Comparison of ENCODE assay signal across 18 mouse cellular contexts in the genomic region with DNA sequence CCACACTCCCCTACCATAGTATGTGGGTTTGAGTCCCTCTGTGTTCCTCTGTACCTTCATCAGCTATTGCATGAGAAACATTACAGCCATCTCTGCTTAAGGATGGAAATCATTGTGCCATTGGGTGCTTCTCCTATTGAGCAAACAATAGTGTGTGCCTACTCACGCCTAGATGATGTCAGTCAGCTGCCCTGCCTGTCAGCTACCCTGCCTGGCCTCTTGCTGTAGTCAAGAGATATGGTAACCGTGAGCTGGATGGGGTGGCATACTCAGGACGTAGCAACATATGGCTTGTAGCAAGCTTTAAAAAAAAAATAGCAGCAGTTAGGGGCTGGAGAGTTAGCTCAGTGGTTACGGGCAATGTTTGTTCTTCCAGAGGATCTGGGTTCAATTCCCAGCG. TPM values are rescaled to one million over a fixed set of nuclear protein-coding genes. Genes with fewer than 3 reads are reported as not detected.
DNase-seq lines count a peak whose midpoint lies in the region; ATAC-seq lines count a peak whose summit lies in the region.
"Had no signal": no experiment of that assay in that cellular context is flagged by ENCODE, and none has a peak within 500 bp of the region (broad histone marks: within the 10 kb centered on the region; RNA-seq: fewer than 3 reads in every experiment).

No protein-coding gene starts in this region.

- no peak overlapping the region for H3K9ac ChIP-seq in forebrain, embryonic 12.5 days
- no peak overlapping the region for H3K9ac ChIP-seq in forebrain, embryonic 11.5 days (ENCODE audit: low read length)
- no peak overlapping the region for H3K9ac ChIP-seq in intestine, embryonic 16.5 days (ENCODE audit: low read depth, low read length)
- peak overlapping the region; percentile 35; the same call in 1 of the 2 replicates for H3K9ac ChIP-seq in liver, embryonic 15.5 days
- H3K9ac ChIP-seq in stomach, embryonic 15.5 days, result no peak overlapping the region
- H3K9ac ChIP-seq: heart, embryonic 13.5 days; neural tube, embryonic 13.5 days had no signal

- H3K36me3 ChIP-seq in forebrain, embryonic 12.5 days (replicated peaks), result no peaks in the 10 kb centered on the region
- H3K36me3 ChIP-seq in forebrain, embryonic 11.5 days (ENCODE audit: control insufficient read depth, insufficient read depth, low read length), result no peaks in the 10 kb centered on the region
- H3K36me3 ChIP-seq in intestine, embryonic 16.5 days (ENCODE audit: control insufficient read depth, insufficient read depth, low read length), result no peaks in the 10 kb centered on the region
- H3K36me3 ChIP-seq in liver, embryonic 15.5 days (replicated peaks), result no peaks in the 10 kb centered on the region
- H3K36me3 ChIP-seq in stomach, embryonic 15.5 days, result no peaks in the 10 kb centered on the region
- H3K36me3 ChIP-seq: heart, embryonic 13.5 days; neural tube, embryonic 13.5 days had no signal

- H3K4me2 ChIP-seq in forebrain, embryonic 12.5 days, result no peak overlapping the region
- H3K4me2 ChIP-seq in forebrain, embryonic 11.5 days (ENCODE audit: low read depth, low read length, severe bottlenecking), result no peak overlapping the region
- no peak overlapping the region for H3K4me2 ChIP-seq in intestine, embryonic 16.5 days (ENCODE audit: low read depth, low read length)
- peak overlapping the region; percentile 56 for H3K4me2 ChIP-seq in liver, embryonic 15.5 days
- no peak overlapping the region for H3K4me2 ChIP-seq in stomach, embryonic 15.5 days
- H3K4me2 ChIP-seq: heart, embryonic 13.5 days; neural tube, embryonic 13.5 days had no signal

- DNase-seq in forebrain, embryonic 11.5 days (ENCODE audit: low spot score), result no peak
- DNase-seq in kidney, adult 11 months, result no peak
- DNase-seq in left cerebral cortex, adult 8-10 months (ENCODE audit: low spot score in 2 of 2), result no peak
- DNase-seq: cerebellum, postnatal 25 days; kidney, postnatal 14 days; right cerebral cortex, postnatal 25 days; thymus, postnatal 4 days had no signal

- H3K4me3 ChIP-seq in forebrain, embryonic 12.5 days (replicated peaks), result no peak overlapping the region
- no peak overlapping the region for H3K4me3 ChIP-seq in forebrain, embryonic 11.5 days (ENCODE audit: low read depth, low read length)
- H3K4me3 ChIP-seq in intestine, embryonic 16.5 days (ENCODE audit: low read length), result no peak overlapping the region
- peak overlapping the region; percentile 20 for H3K4me3 ChIP-seq in liver, embryonic 15.5 days (replicated peaks)
- H3K4me3 ChIP-seq in stomach, embryonic 15.5 days (replicated peaks), result no peak overlapping the region
- H3K4me3 ChIP-seq: heart, embryonic 13.5 days; neural tube, embryonic 13.5 days had no signal

- H3K27ac ChIP-seq in forebrain, embryonic 12.5 days, result no peak overlapping the region
- H3K27ac ChIP-seq in forebrain, embryonic 11.5 days (ENCODE audit: low read depth, low read length), result no peak overlapping the region
- H3K27ac ChIP-seq in intestine, embryonic 16.5 days (ENCODE audit: low read length), result no peak overlapping the region
- peak overlapping the region; percentile 90 for H3K27ac ChIP-seq in liver, embryonic 15.5 days (replicated peaks)
- H3K27ac ChIP-seq in stomach, embryonic 15.5 days, result no peak overlapping the region
- H3K27ac ChIP-seq: heart, embryonic 13.5 days; neural tube, embryonic 13.5 days had no signal

- peaks cover 10% of the 10 kb centered on the region for H3K4me1 ChIP-seq in forebrain, embryonic 12.5 days
- H3K4me1 ChIP-seq in forebrain, embryonic 11.5 days (replicated peaks; ENCODE audit: control insufficient read depth, insufficient read depth, low read length), result no peaks in the 10 kb centered on the region; the same call in 1 of the 2 replicates
- no peaks in the 10 kb centered on the region for H3K4me1 ChIP-seq in intestine, embryonic 16.5 days (ENCODE audit: control insufficient read depth, insufficient read depth, low read length)
- H3K4me1 ChIP-seq in liver, embryonic 15.5 days (replicated peaks), result peaks cover 35% of the 10 kb centered on the region
- H3K4me1 ChIP-seq in stomach, embryonic 15.5 days, result 0 out of 2 replicates have a peak, but pooled peaks cover 5% of the 10 kb centered on the region
- H3K4me1 ChIP-seq: heart, embryonic 13.5 days had no signal

- peaks cover 7% of the 10 kb centered on the region; the same call in 1 of the 2 replicates for H3K27me3 ChIP-seq in forebrain, embryonic 12.5 days
- H3K27me3 ChIP-seq in forebrain, embryonic 11.5 days (ENCODE audit: control insufficient read depth, insufficient read depth, low read length), result no peaks in the 10 kb centered on the region
- no peaks in the 10 kb centered on the region for H3K27me3 ChIP-seq in intestine, embryonic 16.5 days (replicated peaks; ENCODE audit: control insufficient read depth, insufficient read depth, low read length)
- peaks cover 30% of the 10 kb centered on the region for H3K27me3 ChIP-seq in liver, embryonic 15.5 days
- H3K27me3 ChIP-seq in stomach, embryonic 15.5 days (replicated peaks), result no peaks in the 10 kb centered on the region
- H3K27me3 ChIP-seq: neural tube, embryonic 13.5 days had no signal

- no peaks in the 10 kb centered on the region for H3K9me3 ChIP-seq in forebrain, embryonic 12.5 days
- no peaks in the 10 kb centered on the region for H3K9me3 ChIP-seq in forebrain, embryonic 11.5 days (ENCODE audit: control insufficient read depth, low read length)
- H3K9me3 ChIP-seq in intestine, embryonic 16.5 days (ENCODE audit: control insufficient read depth, low read length), result no peaks in the 10 kb centered on the region
- no peaks in the 10 kb centered on the region for H3K9me3 ChIP-seq in liver, embryonic 15.5 days (replicated peaks)
- no peaks in the 10 kb centered on the region for H3K9me3 ChIP-seq in stomach, embryonic 15.5 days
- H3K9me3 ChIP-seq: heart, embryonic 13.5 days; neural tube, embryonic 13.5 days had no signal

- WGBS in forebrain, embryonic 12.5 days, result 86% methylated on average over 5 of the region's 5 CpGs
- 85% methylated on average over 5 of the region's 5 CpGs for WGBS in forebrain, embryonic 11.5 days
- 74% methylated on average over 5 of the region's 5 CpGs for WGBS in intestine, embryonic 16.5 days
- 37% methylated on average over 5 of the region's 5 CpGs for WGBS in liver, embryonic 15.5 days (ENCODE audit: insufficient replicate concordance)
- 74% methylated on average over 5 of the region's 5 CpGs for WGBS in stomach, embryonic 15.5 days

- ATAC-seq in forebrain, embryonic 12.5 days (ENCODE audit: low FRiP score), result 0 out of 2 replicates have a peak, but pooled peaks have one; percentile 30
- no peak for ATAC-seq in forebrain, embryonic 11.5 days (replicated peaks; ENCODE audit: low FRiP score)
- peak; percentile 61 for ATAC-seq in intestine, embryonic 16.5 days
- ATAC-seq in liver, embryonic 15.5 days (ENCODE audit: insufficient read depth), result peak; percentile 96
- ATAC-seq in stomach, embryonic 15.5 days (ENCODE audit: insufficient read depth, low FRiP score, low read depth), result peak; percentile 60; the same call in 1 of the 2 replicates
- ATAC-seq: lung, postnatal 0 days had no signal

RNA-seq across cellular contexts. Expression of a gene that starts 0.6 kb away (rescaled TPM):
- polyA plus RNA-seq in forebrain, embryonic 12.5 days (2016; fragmentation: Nextera tagmentation; extraction: Ambion mirVana), result not detected in 2 replicates
- not detected in 2 replicates for polyA plus RNA-seq in forebrain, embryonic 11.5 days (2014; fragmentation: Nextera tagmentation; extraction: Ambion mirVana)
- not detected in 2 replicates for polyA plus RNA-seq in intestine, embryonic 16.5 days (2015; fragmentation: Nextera tagmentation; extraction: Ambion mirVana)
- 0.07 and 0.20 TPM in 2 replicates for polyA plus RNA-seq in liver, embryonic 15.5 days (2015; fragmentation: Nextera tagmentation; extraction: Ambion mirVana)
- 0.70 and 1.1 TPM in 2 replicates for polyA plus RNA-seq in stomach, embryonic 15.5 days (2015; fragmentation: Nextera tagmentation; extraction: Ambion mirVana)
- under 1 TPM in 1 of 4 experiments, not detected in 3; 0.19 TPM for total RNA-seq in left cerebral cortex, adult 8-10 months (2022)
- total RNA-seq: hematopoietic stem cell, adult 5-6 weeks had no signal
- polyA plus RNA-seq: activated CD4-positive, CD25-positive, alpha-beta regulatory T cell, adult 4 months; forebrain, embryonic 16.5 days; intestine, embryonic 14.5 days had no signal

RNA-seq across cellular contexts. Expression of a gene that starts 31.5 kb away (rescaled TPM):
- 128 and 135 TPM in 2 replicates for polyA plus RNA-seq in forebrain, embryonic 12.5 days (2016; fragmentation: Nextera tagmentation; extraction: Ambion mirVana)
- 110 TPM in 2 replicates for polyA plus RNA-seq in forebrain, embryonic 11.5 days (2014; fragmentation: Nextera tagmentation; extraction: Ambion mirVana)
- polyA plus RNA-seq in intestine, embryonic 16.5 days (2015; fragmentation: Nextera tagmentation; extraction: Ambion mirVana), result 42.9 and 43.2 TPM in 2 replicates
- 103 and 108 TPM in 2 replicates for polyA plus RNA-seq in liver, embryonic 15.5 days (2015; fragmentation: Nextera tagmentation; extraction: Ambion mirVana)
- polyA plus RNA-seq in stomach, embryonic 15.5 days (2015; fragmentation: Nextera tagmentation; extraction: Ambion mirVana), result 72.2 and 72.4 TPM in 2 replicates
- total RNA-seq in left cerebral cortex, adult 8-10 months (2022), result 10 to 100 TPM; 11.3 to 21.4 (median 12.1) TPM
